Mouse (Mus musculus): ENCODE measurements around the gene Wbp1l.

Gene Wbp1l

DNA sequence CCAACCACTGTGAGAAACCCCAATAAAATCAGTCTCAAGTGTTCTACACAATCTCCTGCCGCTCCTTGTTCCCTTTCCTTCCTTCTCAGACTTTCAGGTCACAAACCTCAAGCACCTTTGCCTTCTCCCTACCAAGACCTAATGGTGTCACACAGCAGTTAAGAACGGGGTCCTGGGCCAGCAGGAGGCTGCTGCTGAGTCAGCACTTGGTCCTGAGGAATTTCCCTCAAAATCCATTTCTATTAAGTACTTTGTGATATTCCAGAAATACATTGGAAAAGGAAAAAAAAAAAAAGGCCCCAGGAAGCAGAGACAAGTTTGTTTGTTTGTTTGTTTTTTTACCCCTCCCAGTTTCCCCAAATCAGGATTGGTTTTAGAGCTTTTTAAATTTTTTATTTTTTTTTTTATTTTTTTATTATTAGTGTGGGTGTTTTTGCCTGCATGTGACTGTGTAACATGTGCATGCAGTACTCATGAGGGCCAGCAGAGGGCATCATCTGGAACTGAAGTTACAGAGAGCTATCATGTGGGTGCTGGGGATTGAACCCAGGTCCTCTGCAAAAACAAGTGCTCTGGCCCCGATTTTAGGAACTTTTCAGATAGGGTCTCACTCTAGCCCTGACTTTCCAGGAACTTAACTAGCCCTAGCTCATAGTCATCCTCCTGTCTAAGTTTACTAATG is 58.6 kb downstream of the Wbp1l start:
- in situ Hi-C loops (cut with MboI, MseI) = loop anchor here in 1 of 2 experiments (5.0 kb wide), 1 partner anchor 755 kb away; no protein-coding TSS in a partner anchor

DNA sequence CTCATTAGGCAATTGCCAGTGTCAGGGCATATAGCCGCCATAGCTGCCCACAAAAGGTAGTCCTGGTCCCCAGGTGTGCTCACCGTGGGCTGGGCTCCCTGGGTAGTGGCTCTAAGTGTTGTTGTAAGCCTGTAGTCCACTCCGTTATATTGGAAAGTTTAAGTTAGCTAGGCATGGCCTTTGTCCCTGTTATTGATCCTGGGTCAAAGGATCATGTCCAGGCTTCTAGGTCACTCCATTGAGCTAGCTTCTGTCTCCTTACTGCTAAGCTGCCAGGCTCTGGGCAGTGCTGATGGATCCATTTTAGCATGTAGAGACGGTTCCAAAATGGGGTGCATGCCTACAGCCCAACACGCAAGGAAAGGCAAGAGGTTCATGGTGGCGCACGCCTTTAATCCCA is 59.5 kb downstream of the Wbp1l start:
- in situ Hi-C loops (cut with MboI, MseI) = loop anchor here in 1 of 2 experiments (5.0 kb wide), 1 partner anchor 754 kb away; no protein-coding TSS in a partner anchor

DNA sequence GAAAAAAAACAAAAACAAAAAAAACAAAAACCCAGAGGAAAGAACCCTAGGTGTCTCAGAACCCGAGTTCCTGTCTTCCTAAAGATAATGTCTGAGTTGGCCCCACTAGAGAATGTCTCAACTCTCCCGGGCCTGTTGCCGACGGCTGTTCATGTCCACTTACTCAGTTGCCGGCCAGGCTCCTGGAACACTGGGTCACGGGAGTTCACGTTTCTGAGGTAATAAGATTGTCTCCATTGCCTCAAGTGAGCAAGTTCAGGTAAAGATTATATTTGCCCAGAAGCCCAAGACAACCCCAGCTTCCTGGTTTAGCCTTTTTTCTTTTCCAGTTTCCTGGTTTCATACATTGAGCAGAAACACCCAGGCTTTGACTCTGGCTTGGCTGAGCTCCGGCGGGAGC is 60.0 kb downstream of the Wbp1l start:
- in situ Hi-C loops (cut with MboI, MseI) = loop anchor here in 1 of 2 experiments (5.0 kb wide), 1 partner anchor 753 kb away; no protein-coding TSS in a partner anchor

DNA sequence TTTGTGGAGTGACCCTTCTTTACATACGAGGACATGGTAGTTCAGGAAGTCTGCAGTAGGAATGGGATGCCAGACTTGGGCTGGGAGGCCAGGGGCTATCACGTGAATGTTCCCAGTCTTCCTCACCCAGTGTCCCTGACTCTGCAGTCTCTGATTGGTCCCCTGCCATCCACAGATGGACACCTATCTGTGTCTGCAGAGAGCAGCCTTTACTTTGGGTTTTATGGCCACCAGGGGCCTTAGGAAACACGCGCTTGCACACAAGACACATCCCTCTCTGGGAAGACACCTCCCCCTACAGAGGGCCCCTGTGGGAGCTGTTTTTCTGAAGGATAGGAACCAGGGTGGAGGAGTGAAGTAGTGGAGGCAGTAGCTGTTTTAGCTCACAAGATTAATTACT is 62.6 kb downstream of the Wbp1l start:
- in situ Hi-C loops (cut with MboI, MseI) = no loop called here

DNA sequence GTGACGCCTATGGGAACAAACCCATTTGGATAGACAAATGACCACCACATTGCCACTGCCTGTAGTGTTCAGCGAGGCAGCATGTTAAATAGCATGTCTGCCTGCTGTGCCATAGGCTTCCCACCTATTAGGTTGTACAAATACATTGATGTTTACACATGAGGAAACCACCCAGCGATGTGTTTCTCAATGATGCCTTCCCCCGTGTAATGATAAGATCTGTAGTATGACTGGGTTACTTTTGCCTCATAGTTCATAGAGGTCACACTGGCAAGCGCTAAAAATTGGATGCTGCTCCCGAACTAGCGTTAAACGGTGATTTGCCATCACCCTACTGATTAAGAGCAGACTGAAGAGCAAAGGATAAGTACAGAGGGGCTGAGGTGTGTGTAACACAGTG is 63.3 kb downstream of the Wbp1l start:
- in situ Hi-C loops (cut with MboI, MseI) = no loop called here

DNA sequence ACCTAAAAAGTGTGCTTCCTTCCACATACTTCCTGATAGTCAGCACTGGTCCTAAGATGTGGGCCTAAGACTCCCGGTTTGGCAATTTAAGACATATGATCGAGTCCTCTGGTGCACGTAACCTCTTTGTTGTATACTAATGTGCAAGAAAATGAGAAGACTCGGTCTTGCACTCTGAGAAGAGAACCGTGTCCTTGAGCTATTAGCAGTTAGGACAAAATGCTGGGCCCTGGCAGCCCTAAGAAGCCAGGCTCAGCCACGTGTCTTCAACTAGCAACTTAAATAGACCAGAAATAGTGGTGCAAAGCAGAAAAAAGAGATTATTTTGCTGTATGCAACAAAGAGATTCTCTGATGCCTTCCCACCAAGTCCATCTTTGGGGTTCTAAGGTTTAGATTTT is 63.9 kb downstream of the Wbp1l start:
- in situ Hi-C loops (cut with MboI, MseI) = no loop called here

DNA sequence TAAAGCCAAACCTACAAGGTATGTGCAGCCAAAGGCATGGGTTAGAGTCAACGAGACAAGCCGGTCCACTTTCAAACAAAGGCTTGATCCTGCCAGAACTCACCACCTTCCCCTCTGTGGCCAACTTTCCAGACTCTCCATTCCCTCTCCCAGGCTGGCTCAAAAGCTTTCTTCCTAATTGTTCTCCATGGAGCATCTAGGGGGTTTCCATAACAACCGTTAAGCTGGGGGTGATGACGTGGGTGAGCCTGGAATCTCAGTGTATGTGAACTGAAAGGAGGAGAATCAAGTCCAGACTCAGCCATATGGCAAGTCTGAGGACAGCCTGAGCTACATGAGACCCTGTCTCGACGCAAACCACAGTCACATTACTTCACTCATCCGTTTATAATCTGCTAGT is 66.6 kb downstream of the Wbp1l start:
- in situ Hi-C loops (cut with MboI, MseI) = loop anchor here (5.0 kb wide), 4 partner anchors 67 to 327 kb away; no protein-coding TSS in a partner anchor

DNA sequence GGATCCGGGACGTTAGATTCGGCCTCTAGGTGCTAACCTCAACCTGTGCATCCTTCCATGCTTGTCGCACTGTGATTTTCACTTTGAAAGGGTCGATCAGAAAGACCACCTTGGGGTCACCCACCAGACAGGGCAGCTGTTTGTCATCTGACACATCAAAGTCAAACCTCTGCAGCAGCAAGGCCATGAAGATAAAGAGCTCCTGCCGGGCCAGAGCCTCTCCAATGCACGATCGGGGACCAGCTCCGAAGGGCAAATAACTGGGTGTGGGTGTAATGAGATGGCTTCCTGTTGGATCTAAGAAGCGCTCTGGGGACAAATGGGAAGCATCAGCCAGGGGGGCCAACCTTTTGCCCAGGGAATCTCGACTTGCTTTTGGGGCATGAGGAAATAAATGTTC is 68.4 kb downstream of the Wbp1l start:
- in situ Hi-C loops (cut with MboI, MseI) = loop anchor here (5.0 kb wide), 4 partner anchors 65 to 325 kb away; no protein-coding TSS in a partner anchor

DNA sequence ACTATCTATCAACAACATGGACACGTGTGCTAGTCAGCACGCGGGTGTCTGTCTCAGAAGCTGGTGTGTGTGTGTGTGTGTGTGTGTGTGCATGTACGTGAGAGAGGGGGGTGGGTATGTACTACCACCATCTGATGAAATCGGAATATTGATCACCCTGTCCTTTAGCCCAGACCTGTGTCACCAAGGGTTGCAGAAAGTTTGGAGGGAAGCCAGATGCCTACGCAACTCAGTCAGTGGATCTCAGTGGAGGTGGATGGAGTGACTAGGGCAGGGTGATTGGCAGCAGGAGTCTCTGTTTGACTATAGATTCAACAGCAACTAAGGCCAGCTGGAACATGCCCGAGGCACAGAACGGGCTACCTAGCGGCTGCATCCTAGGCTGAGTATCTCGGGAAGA is 69.4 kb downstream of the Wbp1l start:
- in situ Hi-C loops (cut with MboI, MseI) = loop anchor here (5.0 kb wide), 4 partner anchors 64 to 324 kb away; no protein-coding TSS in a partner anchor

DNA sequence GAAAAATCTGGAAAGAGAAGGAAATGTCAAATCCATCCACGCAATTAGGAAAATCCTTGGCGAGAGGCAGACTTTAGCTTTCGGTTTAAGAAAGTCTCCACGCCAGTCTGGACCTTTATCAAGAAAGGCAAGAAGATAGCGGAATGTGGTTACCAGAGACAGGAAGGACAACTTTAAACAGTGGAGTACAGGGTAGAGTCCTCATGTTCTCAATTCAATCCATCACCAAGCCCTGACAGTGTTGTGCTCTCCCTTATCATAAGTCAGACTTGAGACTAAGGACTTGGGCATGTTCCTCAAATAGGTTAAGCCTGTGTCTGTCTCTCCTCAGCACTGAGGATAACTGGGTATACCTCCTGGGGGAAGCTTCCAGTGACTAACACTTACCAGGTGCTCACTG is 70.9 kb downstream of the Wbp1l start:
- in situ Hi-C loops (cut with MboI, MseI) = loop anchor here (5.0 kb wide), 4 partner anchors 62 to 322 kb away; no protein-coding TSS in a partner anchor

DNA sequence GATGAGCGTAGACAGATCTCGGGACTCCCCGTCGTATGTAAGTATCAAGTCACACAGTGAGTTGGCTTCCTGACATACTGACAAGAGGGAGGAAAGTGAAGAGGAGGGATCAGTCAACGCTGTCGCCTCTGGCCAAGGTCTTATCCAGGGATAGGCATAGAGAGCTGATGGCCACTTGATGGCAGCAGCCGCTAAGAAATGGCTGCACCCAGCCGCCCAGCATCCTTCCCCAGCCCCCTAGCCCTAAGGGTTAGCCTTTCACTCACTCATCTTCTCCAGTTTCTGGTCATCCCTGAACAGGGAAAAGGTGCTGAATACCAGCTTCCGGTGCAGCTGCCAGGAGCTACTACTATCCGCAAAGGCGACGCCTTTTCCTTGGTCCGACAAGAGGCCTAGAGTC is 71.8 kb downstream of the Wbp1l start:
- in situ Hi-C loops (cut with MboI, MseI) = loop anchor here in 1 of 2 experiments (5.0 kb wide), 1 partner anchor 62 kb away; no protein-coding TSS in a partner anchor

DNA sequence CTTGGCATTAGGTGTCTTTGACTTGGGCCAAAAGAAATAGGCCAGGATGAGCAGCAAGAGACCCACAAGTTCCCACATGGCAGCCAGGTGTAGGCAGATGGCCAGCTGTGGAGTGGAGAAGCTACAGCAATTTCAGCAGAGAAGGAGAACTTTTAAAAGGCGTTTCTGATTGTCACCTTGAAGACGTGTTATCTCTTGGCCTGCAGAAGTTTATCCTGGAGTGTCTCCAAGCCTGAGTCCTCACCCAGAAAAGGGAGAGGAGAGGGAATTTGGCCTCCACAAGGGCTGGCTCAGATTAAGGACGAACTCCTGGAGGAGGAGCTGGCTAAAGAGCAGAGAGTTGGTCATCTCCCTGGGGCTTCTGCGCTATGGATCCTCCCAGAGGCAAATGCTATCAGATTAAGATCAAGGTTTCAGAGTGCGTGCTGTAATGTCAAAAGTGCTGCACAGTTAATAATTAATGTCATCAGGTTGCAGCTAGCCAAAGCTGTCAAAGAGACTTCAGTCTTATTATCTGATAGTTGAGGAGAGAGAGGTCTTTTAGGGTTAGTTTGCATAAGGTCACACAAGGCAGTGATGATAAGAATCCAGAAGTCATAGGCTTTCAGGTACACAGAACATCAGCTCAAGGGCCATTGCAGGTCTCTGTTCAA is 74.0 kb downstream of the Wbp1l start, which contains the start of gene Cyp17a1:
Cyp17a1 (minus strand) TSS at position 407 of the 653 bp plus-strand sequence.
- in situ Hi-C loops (cut with MboI, MseI) = loop anchor here in 1 of 2 experiments (5.0 kb wide), 1 partner anchor 59 kb away; no protein-coding TSS in a partner anchor

DNA sequence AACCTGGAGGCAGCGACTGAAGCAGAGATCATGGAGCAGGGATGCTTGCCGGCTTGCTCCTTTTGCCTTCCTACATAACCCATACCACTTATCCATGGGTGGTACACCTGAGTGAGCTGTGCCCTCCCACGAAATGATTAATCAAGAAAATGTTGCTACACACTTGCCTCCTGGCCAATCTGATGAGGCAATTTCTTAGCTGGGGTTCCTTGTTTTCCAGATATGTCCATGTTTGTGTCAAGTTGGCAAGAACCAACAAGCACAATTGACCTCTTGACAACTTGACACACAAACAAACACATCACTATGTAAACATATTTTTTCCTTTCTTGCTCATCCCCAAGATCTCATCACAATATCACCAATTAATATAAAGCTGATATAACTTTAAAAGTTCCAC is 76.8 kb downstream of the Wbp1l start:
- in situ Hi-C loops (cut with MboI, MseI) = no loop called here

DNA sequence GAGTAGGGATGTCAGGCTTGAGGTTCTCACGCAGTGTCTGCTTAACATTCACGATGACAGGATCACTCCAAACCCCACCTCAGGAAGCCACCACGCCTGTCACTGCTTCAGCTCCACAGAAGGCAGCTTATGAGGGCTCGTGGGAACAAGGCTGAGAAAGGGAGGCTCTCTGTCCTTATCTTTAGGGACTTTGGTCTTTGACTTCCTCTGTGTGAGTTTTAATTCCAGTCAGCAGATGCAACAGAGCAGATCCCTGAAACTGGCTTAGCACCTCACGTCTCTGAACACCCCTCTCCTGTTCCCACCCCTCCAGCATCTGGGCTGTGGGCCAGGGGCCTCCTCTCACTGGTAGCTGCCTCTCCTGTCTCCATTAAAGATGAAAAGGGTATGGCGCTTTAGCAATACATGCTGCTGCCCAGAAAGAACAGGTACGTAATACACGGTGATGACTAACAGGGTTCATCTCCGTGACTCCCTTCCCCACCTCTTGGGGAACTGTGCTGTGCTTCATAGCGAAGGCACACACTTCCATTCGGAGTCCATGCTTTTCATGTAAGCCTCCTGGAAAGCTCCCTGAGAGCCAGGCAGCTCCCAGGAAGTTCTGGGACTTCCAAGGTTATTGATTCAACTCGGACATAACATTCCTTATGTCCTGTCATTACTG is 81.0 kb downstream of the Wbp1l start:
- in situ Hi-C loops (cut with MboI, MseI) = no loop called here

DNA sequence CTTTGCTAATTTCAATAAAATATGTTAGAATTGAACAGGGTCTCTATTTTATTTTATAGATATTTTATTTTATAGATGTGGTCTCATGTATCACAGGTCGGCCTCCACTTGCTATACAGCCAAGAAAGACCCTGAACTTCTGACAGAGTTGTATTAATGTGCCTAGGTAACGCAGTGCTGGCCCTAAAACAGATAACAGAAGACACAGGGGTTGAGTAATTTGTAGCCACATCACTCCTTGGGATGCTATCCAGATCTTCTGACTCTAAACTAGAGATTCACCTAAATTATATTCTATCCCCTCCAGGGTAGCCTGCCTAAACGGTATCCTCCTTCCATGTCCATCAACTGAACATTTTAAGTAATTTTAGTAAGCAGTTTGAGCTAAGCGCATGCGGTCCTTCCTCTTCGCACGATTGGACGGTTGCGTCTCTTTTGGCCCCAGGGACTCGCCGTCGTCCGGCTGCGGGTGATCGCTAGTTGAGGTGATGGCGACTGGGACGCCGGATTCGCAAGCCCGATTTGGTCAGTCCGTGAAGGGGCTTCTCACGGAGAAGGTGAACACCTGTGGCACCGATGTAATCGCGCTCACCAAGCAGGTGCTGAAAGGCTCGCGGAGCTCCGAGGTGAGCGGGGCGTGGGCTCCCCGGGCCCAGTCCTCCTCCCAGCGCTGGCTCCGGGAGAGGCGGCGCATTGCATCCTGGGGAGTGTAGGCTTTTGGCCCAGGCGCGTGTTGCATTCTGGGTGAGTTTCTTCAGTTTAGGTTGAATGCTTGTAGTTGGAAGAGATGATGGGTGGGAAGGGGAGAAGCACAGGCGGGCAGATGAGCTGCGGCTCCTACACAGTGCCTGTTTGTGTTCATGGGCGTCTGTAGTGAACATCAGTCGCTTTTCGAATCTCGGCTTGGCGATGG is 90.8 kb downstream of the Wbp1l start, which contains the start of gene Borcs7:
Borcs7 (plus strand) TSS at position 447 of the 913 bp plus-strand sequence.
- in situ Hi-C loops (cut with MboI, MseI) = no loop called here

DNA sequence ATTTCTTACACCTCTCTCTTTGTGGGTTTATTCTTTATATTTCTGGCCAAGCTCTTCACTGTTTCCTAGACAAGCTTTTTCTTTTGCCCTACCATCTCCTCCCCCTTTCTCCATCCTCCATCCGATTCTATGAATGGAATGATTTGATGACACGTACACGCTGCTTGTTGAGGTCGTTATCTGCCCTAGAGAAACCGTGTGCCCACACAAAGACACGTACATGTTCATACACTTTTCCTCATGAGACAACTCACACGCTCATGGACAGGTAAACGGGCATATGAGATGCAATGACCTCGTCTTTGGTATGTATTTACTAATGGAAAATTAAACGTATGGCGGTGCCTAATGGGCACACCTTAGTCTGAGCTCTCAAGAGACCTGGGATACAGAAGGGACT is 91.5 kb downstream of the Wbp1l start:
- in situ Hi-C loops (cut with MboI, MseI) = no loop called here

DNA sequence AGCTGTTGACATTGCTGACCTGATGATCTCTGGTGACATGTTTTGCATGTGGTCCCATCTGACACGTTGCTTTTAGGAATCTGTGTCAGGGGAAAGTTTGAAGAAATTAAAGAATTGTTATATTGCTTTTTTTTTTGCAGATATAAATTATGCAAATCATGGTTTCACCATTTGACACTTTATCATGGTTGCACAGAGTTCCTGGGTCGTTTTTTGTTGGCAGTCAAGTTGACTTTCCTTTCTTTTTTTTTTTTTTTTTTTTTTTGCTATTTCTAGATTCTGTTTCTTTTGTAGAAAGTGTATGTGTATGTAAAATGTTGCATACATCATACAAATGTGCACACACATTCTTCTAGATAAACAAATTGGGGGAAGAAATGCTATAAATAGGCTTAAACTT is 92.2 kb downstream of the Wbp1l start:
- in situ Hi-C loops (cut with MboI, MseI) = no loop called here

DNA sequence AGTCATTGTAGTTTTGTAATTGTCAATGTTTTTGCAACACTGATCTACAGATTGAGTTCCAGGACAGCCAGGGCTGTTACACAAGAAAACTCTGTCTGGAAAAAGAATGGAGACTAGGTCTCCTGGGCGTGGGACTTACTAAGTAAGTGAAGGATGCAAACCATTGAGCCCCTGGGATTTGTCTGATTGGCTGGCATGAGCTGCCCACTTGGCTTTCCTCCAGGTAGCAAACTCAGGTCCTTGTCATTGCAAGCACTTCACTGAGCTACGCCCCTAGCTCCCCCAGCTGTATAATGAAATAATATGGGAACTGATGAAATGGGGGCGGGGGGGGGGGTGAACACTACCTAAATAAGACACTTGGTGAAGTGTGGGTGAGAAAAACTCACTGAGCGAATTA is 94.3 kb downstream of the Wbp1l start:
- in situ Hi-C loops (cut with MboI, MseI) = no loop called here

DNA sequence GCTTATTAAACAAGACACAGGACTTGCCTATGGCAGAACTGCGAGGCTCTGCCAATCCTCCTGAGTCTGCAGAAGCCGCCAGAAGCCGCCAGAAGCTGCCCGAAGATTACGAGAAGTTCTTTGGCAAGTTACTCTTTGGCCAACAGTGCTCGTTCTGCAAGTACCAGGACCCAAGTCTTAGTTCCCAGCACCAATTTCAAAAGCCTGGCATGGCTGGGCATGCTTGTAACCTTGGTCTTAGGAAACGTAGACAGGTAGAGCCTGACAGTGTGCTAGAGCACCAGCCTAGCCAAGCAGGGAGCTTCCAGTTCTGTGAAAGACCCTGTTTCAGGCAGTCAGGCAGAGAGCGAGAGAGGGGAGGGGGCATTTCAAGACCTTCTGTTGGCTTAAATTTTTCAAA is 97.6 kb downstream of the Wbp1l start:
- in situ Hi-C loops (cut with MboI, MseI) = no loop called here

DNA sequence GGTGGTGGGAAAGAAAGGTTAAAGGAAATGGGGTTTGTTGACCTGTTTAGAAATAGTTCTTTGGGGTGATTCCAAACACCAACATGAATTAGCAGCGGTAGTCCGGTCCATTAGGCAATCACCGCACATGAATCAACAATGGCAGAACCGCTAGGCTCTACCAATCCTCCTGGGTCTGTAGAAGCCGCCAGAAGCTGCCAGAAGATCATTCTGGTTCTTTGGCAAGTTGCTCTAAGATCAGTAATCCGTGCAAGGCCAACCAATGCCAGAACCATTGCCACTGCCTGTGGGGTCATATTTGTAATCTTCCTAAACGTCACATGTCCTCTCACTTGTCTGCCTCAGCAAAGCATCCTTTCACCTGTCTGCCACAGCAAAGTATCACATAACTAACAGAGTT is 98.1 kb downstream of the Wbp1l start:
- in situ Hi-C loops (cut with MboI, MseI) = no loop called here

Measured in T-helper 17 cell (primary cell).